22 mouse cellular contexts compared by ENCODE assay signal in genomic region chr11:21172281-21172680, GRCm38 (mm10).
DNase-seq lines count a peak whose midpoint lies in the region; ATAC-seq and TF ChIP-seq lines count a peak whose summit lies in the region.
"Had no signal": no experiment of that assay in that cellular context is flagged by ENCODE, and none has a peak within 500 bp of the region (broad histone marks: within the 10 kb centered on the region; RNA-seq: fewer than 3 reads in every experiment).

No protein-coding gene starts in this region.

- no peak overlapping the region for H3K9ac ChIP-seq in liver, postnatal 0 days (replicated peaks)
- H3K9ac ChIP-seq in midbrain, embryonic 15.5 days, result no peak overlapping the region
- H3K9ac ChIP-seq: embryonic facial prominence, embryonic 12.5 days; forebrain, postnatal 0 days; hindbrain, embryonic 12.5 days; intestine, embryonic 15.5 days; stomach, embryonic 15.5 days had no signal

- no peak for TF ChIP-seq EP300 in liver, postnatal 0 days (IDR thresholded peaks at IDR 0.05; ENCODE audit: low read depth)

- H3K4me2 ChIP-seq in liver, postnatal 0 days (ENCODE audit: low read depth, low read length), result no peak overlapping the region
- no peak overlapping the region for H3K4me2 ChIP-seq in midbrain, embryonic 15.5 days
- H3K4me2 ChIP-seq: embryonic facial prominence, embryonic 12.5 days; hindbrain, embryonic 12.5 days; intestine, embryonic 15.5 days; midbrain, embryonic 11.5 days; stomach, embryonic 15.5 days had no signal

- peak; percentile 33; the same call in 1 of the 2 replicates for ATAC-seq in liver, postnatal 0 days
- ATAC-seq in midbrain, embryonic 15.5 days (replicated peaks), result no peak
- ATAC-seq: forebrain, postnatal 0 days; intestine, embryonic 15.5 days had no signal

- WGBS in liver, postnatal 0 days (ENCODE audit: insufficient replicate concordance), result 59% methylated on average over 3 of the region's 3 CpGs
- 96% methylated on average over 3 of the region's 3 CpGs for WGBS in midbrain, embryonic 15.5 days
- WGBS in lung, adult 2 months, result 82% methylated on average over 3 of the region's 3 CpGs

- H3K4me1 ChIP-seq in liver, postnatal 0 days (ENCODE audit: insufficient read depth), result 0 out of 2 replicates have a peak, but pooled peaks cover 4% of the 10 kb centered on the region
- H3K4me1 ChIP-seq in midbrain, embryonic 15.5 days, result no peaks in the 10 kb centered on the region
- H3K4me1 ChIP-seq in lung, adult 2 months (ENCODE audit: control insufficient read depth, insufficient read depth, low read length), result peaks cover 5% of the 10 kb centered on the region
- H3K4me1 ChIP-seq: embryonic facial prominence, embryonic 12.5 days; hindbrain, embryonic 12.5 days had no signal

- TF ChIP-seq POLR2A in lung, adult 2 months (IDR thresholded peaks at IDR 0.05; ENCODE audit: borderline replicate concordance, extremely low read depth, low read depth, low read length), result no peak

- no peaks in the 10 kb centered on the region for H3K27me3 ChIP-seq in liver, postnatal 0 days (ENCODE audit: insufficient read depth, low read length)
- H3K27me3 ChIP-seq in midbrain, embryonic 15.5 days (replicated peaks), result no peaks in the 10 kb centered on the region
- H3K27me3 ChIP-seq: embryonic facial prominence, embryonic 12.5 days; hindbrain, embryonic 12.5 days; intestine, embryonic 15.5 days; stomach, embryonic 15.5 days had no signal

- H3K4me3 ChIP-seq in liver, postnatal 0 days (ENCODE audit: low read depth, low read length), result no peak overlapping the region
- H3K4me3 ChIP-seq in midbrain, embryonic 15.5 days, result no peak overlapping the region
- H3K4me3 ChIP-seq in lung, adult 2 months (replicated peaks; ENCODE audit: extremely low read depth, low read depth, low read length), result no peak overlapping the region
- H3K4me3 ChIP-seq: embryonic facial prominence, embryonic 12.5 days; heart, adult 2 months; hindbrain, embryonic 12.5 days; intestine, embryonic 15.5 days; stomach, embryonic 15.5 days had no signal

- H3K36me3 ChIP-seq in liver, postnatal 0 days (replicated peaks; ENCODE audit: insufficient read depth, low read length), result no peaks in the 10 kb centered on the region
- H3K36me3 ChIP-seq in midbrain, embryonic 15.5 days (replicated peaks), result no peaks in the 10 kb centered on the region
- H3K36me3 ChIP-seq: embryonic facial prominence, embryonic 12.5 days; hindbrain, embryonic 12.5 days; intestine, embryonic 15.5 days; stomach, embryonic 15.5 days had no signal

- peak; percentile 30 for DNase-seq in heart, adult 11 months
- no peak for DNase-seq in heart, adult 8-10 months (ENCODE audit: low spot score)
- DNase-seq in CD4-positive helper T cell, adult 2 months (ENCODE audit: low read depth, low spot score), result peak; percentile 79
- peak; percentile 69 for DNase-seq in brain, adult 2 months (ENCODE audit: low read depth, low spot score)
- no peak for DNase-seq in liver, postnatal 0 days
- DNase-seq in MN1 (ENCODE audit: low spot score), result no peak
- no peak for DNase-seq in lung, adult 2 months
- DNase-seq: cerebellum, adult 11 months; cerebellum, postnatal 25 days; forebrain, postnatal 0 days; gastrocnemius, postnatal 10 days; heart, postnatal 10 days; layer of hippocampus, postnatal 36 days; lung, postnatal 36 days; thymus, postnatal 25 days had no signal

- H3K9me3 ChIP-seq in liver, postnatal 0 days (ENCODE audit: low read length), result peaks cover 13% of the 10 kb centered on the region
- no peaks in the 10 kb centered on the region for H3K9me3 ChIP-seq in midbrain, embryonic 15.5 days
- H3K9me3 ChIP-seq: embryonic facial prominence, embryonic 12.5 days; hindbrain, embryonic 12.5 days; intestine, embryonic 15.5 days; stomach, embryonic 15.5 days had no signal

- H3K27ac ChIP-seq in liver, postnatal 0 days (ENCODE audit: low read depth), result no peak overlapping the region
- no peak overlapping the region for H3K27ac ChIP-seq in midbrain, embryonic 15.5 days
- H3K27ac ChIP-seq: embryonic facial prominence, embryonic 12.5 days; heart, adult 2 months; hindbrain, embryonic 12.5 days; intestine, embryonic 15.5 days; stomach, embryonic 15.5 days had no signal

- TF ChIP-seq CTCF in liver, postnatal 0 days (IDR thresholded peaks at IDR 0.05; ENCODE audit: low read depth), result no peak
- TF ChIP-seq CTCF in lung, adult 2 months (IDR thresholded peaks at IDR 0.05; ENCODE audit: insufficient read depth, low read length), result no peak

Comparison
In these comparisons a context has a peak if more than half of its experiments do, and no peak if none do; other contexts are left out.
1. DNase-seq: peak in heart, adult 11 months (single experiment), CD4-positive helper T cell, adult 2 months (single experiment) and brain, adult 2 months (single experiment); none in heart, adult 8-10 months (single experiment), liver, postnatal 0 days (single experiment), MN1 (single experiment) and lung, adult 2 months (single experiment).